Mouse (Mus musculus) myocyte (in vitro differentiated cells): ENCODE data around the gene Gm6793.

Experiments used
- MYOD1 ChIP-seq, 3 experiments: IDR thresholded peaks; one replicate each; pipeline ENCODE4 v1.6.1; 2011; ENCODE audit warnings: control low read depth in 2 of 3, low read depth in 2 of 3, mild to moderate bottlenecking in 2 of 3, moderate library complexity in 1 of 3; ENCODE audit not compliant: insufficient read length in 2 of 3, control insufficient read depth in 1 of 3
- MYOG ChIP-seq, 3 experiments: IDR thresholded peaks; one replicate each; pipeline ENCODE4 v1.6.1; 2011; ENCODE audit warnings: control low read depth in 2 of 3, low read depth in 2 of 3, mild to moderate bottlenecking in 2 of 3; ENCODE audit not compliant: insufficient read length in 2 of 3, control insufficient read depth in 1 of 3, insufficient read depth in 1 of 3
- POLR2A ChIP-seq: IDR thresholded peaks from one replicate; pipeline ENCODE4 v1.6.1; 2011; ENCODE audit warnings: low read depth, mild to moderate bottlenecking, control low read depth, moderate library complexity; ENCODE audit not compliant: insufficient read length
- POLR2AphosphoS2 ChIP-seq: IDR thresholded peaks from one replicate; pipeline ENCODE4 v1.6.1; 2011; ENCODE audit warnings: low read depth, control low read depth; ENCODE audit not compliant: insufficient read length
- USF1 ChIP-seq: IDR thresholded peaks from one replicate; pipeline ENCODE4 v1.6.1; 2011; ENCODE audit warnings: low read depth, mild to moderate bottlenecking, control low read depth, moderate library complexity

DNA sequence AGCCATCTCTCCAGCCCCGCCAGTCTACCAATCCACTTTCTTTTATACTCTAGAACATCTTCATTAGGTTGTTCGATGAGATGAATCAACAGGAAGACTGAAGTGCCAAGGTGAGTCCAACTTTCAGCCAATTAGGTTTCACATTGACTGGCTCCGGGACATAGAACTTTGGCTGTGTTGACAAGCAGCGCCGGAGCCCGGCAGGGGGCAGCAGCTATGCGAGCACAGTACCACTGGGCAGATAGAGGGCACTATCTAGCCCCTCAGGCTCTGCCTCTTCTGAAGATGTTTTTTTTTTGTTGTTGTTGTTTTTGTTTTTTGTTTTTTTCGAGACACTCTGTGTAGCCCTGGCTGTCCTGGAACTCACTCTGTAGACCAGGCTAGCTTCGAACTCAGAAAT, 36.7 kb upstream of the Gm6793 start:
- TF ChIP-seq POLR2A = no peak
- no peak for TF ChIP-seq USF1
- TF ChIP-seq POLR2AphosphoS2 = no peak
- no peak for TF ChIP-seq MYOG (IDR thresholded peaks at IDR 0.05; ENCODE audit: control insufficient read depth in 1 of 3, insufficient read depth in 1 of 3, insufficient read length in 2 of 3, low read depth in 2 of 3)
- no peak for TF ChIP-seq MYOD1 (IDR thresholded peaks at IDR 0.05; ENCODE audit: control insufficient read depth in 1 of 3, insufficient read length in 2 of 3, low read depth in 2 of 3)
